Mouse (Mus musculus): Measurements from ENCODE around the gene Kif3a.

GRCm38 (mm10) chr11:53605609-53606008 lies 38.4 kb downstream of the Kif3a start:
- no peak for TF ChIP-seq CTCF (IDR thresholded peaks at IDR 0.05; ENCODE audit: borderline replicate concordance, insufficient read depth, low read depth, low read length)
- no peak for TF ChIP-seq POLR2A (IDR thresholded peaks at IDR 0.05; ENCODE audit: borderline replicate concordance, insufficient read depth, low read length)

All from cerebellum, adult 2 months (tissue).